Mouse (Mus musculus) ZHBTc4 (cell line): ENCODE measurements at regions not wholly inside any gene's neighbourhood (a gene's known extent, or its start where the extent isn't known, plus 50 kb on each side); places are given as distances from the start of the nearest gene placed in this dataset.

Experiments used
- DNase-seq: peaks from one replicate; pipeline ENCODE4 v3.0.0-alpha.2; 2011; ENCODE audit warnings: low read depth, low spot score

GRCm38 (mm10) chr12:19875386-19875785 lies 78.9 kb upstream of the Gm21863 start:
- DNase-seq, result peak; percentile 94

- peak; percentile 63 for DNase-seq
Measured at GRCm38 (mm10) chr12:19876186-19876585, 78.1 kb upstream of the Gm21863 start.

GRCm38 (mm10) chr12:19882386-19882785 lies 71.9 kb upstream of the Gm21863 start:
- DNase-seq, result peak; percentile 43
